Mouse (Mus musculus) urinary bladder, postnatal 25 days (tissue): ENCODE measurements around the gene Dgkb.

Source experiments
- DNase-seq: peaks from one replicate; pipeline ENCODE4 v3.0.0; 2022; ENCODE audit warnings: low spot score

Gene Dgkb

GRCm38 (mm10) chr12:38371597-38371996 lies 554.1 kb downstream of the Dgkb start:
- no peak for DNase-seq

- DNase-seq, result no peak
Observed at GRCm38 (mm10) chr12:38374159-38374558, 556.6 kb downstream of the Dgkb start.

- no peak for DNase-seq
Observed at GRCm38 (mm10) chr12:38385942-38386341, 568.4 kb downstream of the Dgkb start.

- DNase-seq, result no peak
Observed at GRCm38 (mm10) chr12:38386991-38387390, 569.5 kb downstream of the Dgkb start.

GRCm38 (mm10) chr12:38387654-38388053 lies 570.1 kb downstream of the Dgkb start:
- no peak for DNase-seq

GRCm38 (mm10) chr12:38388243-38388642 lies 570.7 kb downstream of the Dgkb start:
- no peak for DNase-seq

- no peak for DNase-seq
Observed at GRCm38 (mm10) chr12:38397754-38398312, 580.3 kb downstream of the Dgkb start.

- no peak for DNase-seq
Observed at GRCm38 (mm10) chr12:38400089-38400488, 582.6 kb downstream of the Dgkb start.

GRCm38 (mm10) chr12:38435364-38436130 lies 618.0 kb downstream of the Dgkb start:
- DNase-seq, result no peak

- no peak for DNase-seq
Observed at GRCm38 (mm10) chr12:38436131-38436436, 618.6 kb downstream of the Dgkb start.

GRCm38 (mm10) chr12:38450323-38451087 lies 633.0 kb downstream of the Dgkb start:
- DNase-seq, result no peak

GRCm38 (mm10) chr12:38451677-38452076 lies 634.2 kb downstream of the Dgkb start:
- DNase-seq, result no peak

GRCm38 (mm10) chr12:38468191-38468590 lies 650.7 kb downstream of the Dgkb start:
- DNase-seq, result no peak

- no peak for DNase-seq
Observed at GRCm38 (mm10) chr12:38468605-38469004, 651.1 kb downstream of the Dgkb start.

GRCm38 (mm10) chr12:38497229-38497628 lies 679.7 kb downstream of the Dgkb start:
- no peak for DNase-seq

- DNase-seq, result no peak
Observed at GRCm38 (mm10) chr12:38500931-38501330, 683.4 kb downstream of the Dgkb start.

GRCm38 (mm10) chr12:38508195-38508594 lies 690.7 kb downstream of the Dgkb start:
- no peak for DNase-seq

GRCm38 (mm10) chr12:38545431-38545830 lies 727.9 kb downstream of the Dgkb start:
- no peak for DNase-seq

- DNase-seq, result no peak
Observed at GRCm38 (mm10) chr12:38577141-38577540, 759.6 kb downstream of the Dgkb start.

- no peak for DNase-seq
Observed at GRCm38 (mm10) chr12:38579191-38579817, 761.8 kb downstream of the Dgkb start.

- no peak for DNase-seq
Observed at GRCm38 (mm10) chr12:38586368-38586865, 768.9 kb downstream of the Dgkb start.

- no peak for DNase-seq
Observed at GRCm38 (mm10) chr12:38589951-38590350, 772.4 kb downstream of the Dgkb start.

- no peak for DNase-seq
Observed at GRCm38 (mm10) chr12:38593653-38594052, 776.1 kb downstream of the Dgkb start.
